Mouse (Mus musculus): ENCODE data around the gene Azi2. TPM values are rescaled to one million over a fixed set of nuclear protein-coding genes. Genes with fewer than 3 reads are reported as not detected.

Azi2 gene
- polyA plus RNA-seq, 1 experiment from 2014 or later: 67.0 TPM

DNA sequence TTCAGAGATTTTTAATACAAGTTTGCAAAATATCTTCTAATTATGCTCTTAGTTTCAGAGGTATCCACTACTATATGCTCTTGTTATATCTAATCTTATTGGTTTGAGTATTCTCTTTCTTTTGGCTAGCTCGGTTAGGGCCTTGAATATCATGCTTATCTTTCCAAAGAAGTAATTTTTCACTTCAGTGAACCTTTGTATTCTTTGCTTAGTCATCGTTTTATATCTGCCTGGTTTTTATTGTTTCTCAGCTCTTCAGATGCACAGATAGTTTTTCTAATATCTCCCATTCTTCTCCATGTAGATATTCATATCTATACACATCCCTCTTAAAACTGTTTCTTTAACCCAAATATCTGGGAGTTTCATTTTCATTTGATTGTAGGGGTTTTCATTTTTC lies 15.3 kb upstream of the Azi2 start:
- Histone ChIP-seq H3K9ac (ENCODE audit: low read depth, low read length) (no peak overlapping the region), H3K27ac (no peak overlapping the region), H3K9me3 (replicated peaks; ENCODE audit: low read length) (no peaks in the 10 kb centered on the region), H3K4me1 (replicated peaks; ENCODE audit: insufficient read depth, low read length) (no peaks in the 10 kb centered on the region), H3K4me2 (ENCODE audit: low read length) (no peak overlapping the region), H3K4me3 (replicated peaks; ENCODE audit: low read depth, low read length) (no peak overlapping the region), H3K36me3 (ENCODE audit: insufficient read depth, low read length) (no peaks in the 10 kb centered on the region), H3K27me3 (ENCODE audit: insufficient read depth, low read length) (no peaks in the 10 kb centered on the region)
- ATAC-seq (replicated peaks; ENCODE audit: low FRiP score, low read depth) (no peak), DNase-seq (ENCODE audit: low spot score) (no peak)
- no peak for TF ChIP-seq CTCF (IDR thresholded peaks at IDR 0.05; ENCODE audit: low read depth)
- 64% methylated on average over 2 of the region's 2 CpGs for WGBS

- H3K9me3 ChIP-seq (replicated peaks; ENCODE audit: low read length): no peaks in the 10 kb centered on the region
- WGBS: 32% methylated on average over 4 of the region's 4 CpGs
Observed at GRCm38 (mm10) chr9:118029490-118029889, 10.8 kb upstream of the Azi2 start.

GRCm38 (mm10) chr9:118030252-118030651 lies 10.0 kb upstream of the Azi2 start:
- Histone ChIP-seq H3K9ac (ENCODE audit: low read depth, low read length) (no peak overlapping the region), H3K36me3 (ENCODE audit: insufficient read depth, low read length) (no peaks in the 10 kb centered on the region), H3K9me3 (replicated peaks; ENCODE audit: low read length) (no peaks in the 10 kb centered on the region), H3K4me3 (replicated peaks; ENCODE audit: low read depth, low read length) (no peak overlapping the region), H3K27me3 (ENCODE audit: insufficient read depth, low read length) (no peaks in the 10 kb centered on the region), H3K4me1 (replicated peaks; ENCODE audit: insufficient read depth, low read length) (no peaks in the 10 kb centered on the region), H3K4me2 (ENCODE audit: low read length) (no peak overlapping the region), H3K27ac (no peak overlapping the region)
- TF ChIP-seq CTCF (IDR thresholded peaks at IDR 0.05; ENCODE audit: low read depth): no peak
- DNase-seq (ENCODE audit: low spot score) (no peak), ATAC-seq (replicated peaks; ENCODE audit: low FRiP score, low read depth) (no peak)
- WGBS: 96% methylated on average over 1 of the region's 1 CpGs

More at GRCm38 (mm10) chr9:118029490-118029889, 10.8 kb upstream of the Azi2 start:
- Histone ChIP-seq H3K27ac (no peak overlapping the region), H3K36me3 (ENCODE audit: insufficient read depth, low read length) (no peaks in the 10 kb centered on the region), H3K27me3 (ENCODE audit: insufficient read depth, low read length) (no peaks in the 10 kb centered on the region), H3K4me2 (ENCODE audit: low read length) (no peak overlapping the region), H3K9ac (ENCODE audit: low read depth, low read length) (no peak overlapping the region), H3K4me1 (replicated peaks; ENCODE audit: insufficient read depth, low read length) (no peaks in the 10 kb centered on the region), H3K4me3 (replicated peaks; ENCODE audit: low read depth, low read length) (no peak overlapping the region)
- ATAC-seq (replicated peaks; ENCODE audit: low FRiP score, low read depth) (no peak), DNase-seq (ENCODE audit: low spot score) (no peak)
- TF ChIP-seq CTCF (IDR thresholded peaks at IDR 0.05; ENCODE audit: low read depth): peak; percentile 12; the same call in 1 of the 2 replicates

DNA sequence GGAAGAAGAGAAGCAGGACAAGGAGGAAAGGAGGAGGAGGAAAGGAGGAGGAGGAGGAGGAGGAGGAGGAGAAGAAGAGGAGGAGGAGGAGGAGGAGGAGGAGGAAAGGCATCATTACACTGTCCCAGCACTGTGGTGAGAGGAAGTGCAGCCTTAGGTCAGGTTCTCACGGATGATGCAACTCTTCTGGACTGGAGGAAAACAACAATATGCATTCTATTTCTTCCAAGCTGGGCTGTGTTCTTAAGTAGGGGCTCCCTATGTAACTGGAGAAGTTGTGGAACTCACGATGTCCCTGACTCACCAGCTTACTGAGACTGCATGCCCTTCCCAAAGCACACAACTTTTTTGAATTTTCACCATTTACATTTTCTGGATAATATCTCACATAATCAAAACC lies 8.6 kb upstream of the Azi2 start:
- Histone ChIP-seq H3K27ac (no peak overlapping the region), H3K4me2 (ENCODE audit: low read length) (no peak overlapping the region), H3K27me3 (ENCODE audit: insufficient read depth, low read length) (no peaks in the 10 kb centered on the region), H3K9me3 (replicated peaks; ENCODE audit: low read length) (no peaks in the 10 kb centered on the region), H3K36me3 (ENCODE audit: insufficient read depth, low read length) (no peaks in the 10 kb centered on the region), H3K4me1 (replicated peaks; ENCODE audit: insufficient read depth, low read length) (no peaks in the 10 kb centered on the region), H3K4me3 (replicated peaks; ENCODE audit: low read depth, low read length) (no peak overlapping the region), H3K9ac (ENCODE audit: low read depth, low read length) (no peak overlapping the region)
- no peak for DNase-seq (ENCODE audit: low spot score)
- no peak for TF ChIP-seq CTCF (IDR thresholded peaks at IDR 0.05; ENCODE audit: low read depth)
- no peak for ATAC-seq (replicated peaks; ENCODE audit: low FRiP score, low read depth)
- WGBS: 26% methylated on average over 2 of the region's 2 CpGs

- Histone ChIP-seq H3K9me3 (replicated peaks; ENCODE audit: low read length) (no peaks in the 10 kb centered on the region), H3K4me3 (replicated peaks; ENCODE audit: low read depth, low read length) (no peak overlapping the region), H3K27ac (no peak overlapping the region), H3K9ac (ENCODE audit: low read depth, low read length) (no peak overlapping the region), H3K27me3 (ENCODE audit: insufficient read depth, low read length) (no peaks in the 10 kb centered on the region), H3K4me1 (replicated peaks; ENCODE audit: insufficient read depth, low read length) (no peaks in the 10 kb centered on the region), H3K36me3 (ENCODE audit: insufficient read depth, low read length) (no peaks in the 10 kb centered on the region), H3K4me2 (ENCODE audit: low read length) (no peak overlapping the region)
- TF ChIP-seq CTCF (IDR thresholded peaks at IDR 0.05; ENCODE audit: low read depth): no peak
- no peak for ATAC-seq (replicated peaks; ENCODE audit: low FRiP score, low read depth)
- no peak for DNase-seq (ENCODE audit: low spot score)
- 91% methylated on average over 3 of the region's 3 CpGs for WGBS
Observed at GRCm38 (mm10) chr9:118034990-118035389, 5.3 kb upstream of the Azi2 start.

DNA sequence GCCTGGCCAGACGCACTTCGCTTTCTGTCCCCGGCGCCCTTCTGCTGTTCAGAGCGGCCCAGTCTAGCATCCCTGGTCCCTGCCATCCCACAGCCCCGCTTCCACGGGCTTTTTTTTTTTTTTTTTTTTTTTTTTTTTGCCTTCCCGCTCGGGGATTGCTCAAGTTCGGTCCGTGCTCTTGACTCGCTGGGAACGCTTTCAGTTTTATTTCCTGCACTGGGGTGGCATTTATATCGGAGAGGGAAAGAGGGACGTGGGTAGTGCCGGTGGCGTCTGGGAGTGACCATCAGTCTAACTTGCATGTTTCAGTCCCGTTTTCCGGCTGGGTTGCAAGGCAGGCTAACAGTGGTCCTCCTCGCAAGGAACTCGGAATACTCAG lies 712 bp downstream of the Azi2 start:
- H3K4me1 ChIP-seq (replicated peaks; ENCODE audit: insufficient read depth, low read length): 0 out of 2 replicates have a peak, but pooled peaks cover 2% of the 10 kb centered on the region
- WGBS: under 1% methylated on average over 21 of the region's 21 CpGs
- H3K27ac ChIP-seq: peak overlapping the region; percentile 96
- H3K9ac ChIP-seq (ENCODE audit: low read depth, low read length): peak overlapping the region; percentile 82
- peak overlapping the region; percentile 71 for H3K4me2 ChIP-seq (ENCODE audit: low read length)
- TF ChIP-seq CTCF (IDR thresholded peaks at IDR 0.05; ENCODE audit: low read depth): no peak
- DNase-seq (ENCODE audit: low spot score) (peak; percentile 36), ATAC-seq (replicated peaks; ENCODE audit: low FRiP score, low read depth) (no peak)
- H3K9me3 ChIP-seq (replicated peaks; ENCODE audit: low read length): no peaks in the 10 kb centered on the region
- no peaks in the 10 kb centered on the region for H3K36me3 ChIP-seq (ENCODE audit: insufficient read depth, low read length)
- H3K4me3 ChIP-seq (replicated peaks; ENCODE audit: low read depth, low read length): peak overlapping the region; percentile 65
- no peaks in the 10 kb centered on the region for H3K27me3 ChIP-seq (ENCODE audit: insufficient read depth, low read length)

GRCm38 (mm10) chr9:118041646-118042045 lies 1.3 kb downstream of the Azi2 start:
- ATAC-seq (replicated peaks; ENCODE audit: low FRiP score, low read depth): no peak
- WGBS: 20% methylated on average over 5 of the region's 5 CpGs
- Histone ChIP-seq H3K4me2 (ENCODE audit: low read length) (peak overlapping the region; percentile 71), H3K9ac (ENCODE audit: low read depth, low read length) (peak overlapping the region; percentile 82; the same call in 1 of the 2 replicates), H3K4me3 (replicated peaks; ENCODE audit: low read depth, low read length) (peak overlapping the region; percentile 65), H3K4me1 (replicated peaks; ENCODE audit: insufficient read depth, low read length) (0 out of 2 replicates have a peak, but pooled peaks cover 2% of the 10 kb centered on the region), H3K27me3 (ENCODE audit: insufficient read depth, low read length) (no peaks in the 10 kb centered on the region), H3K9me3 (replicated peaks; ENCODE audit: low read length) (no peaks in the 10 kb centered on the region), H3K36me3 (ENCODE audit: insufficient read depth, low read length) (no peaks in the 10 kb centered on the region), H3K27ac (no peak overlapping the region)
- peak; percentile 31 for DNase-seq (ENCODE audit: low spot score)
- no peak for TF ChIP-seq CTCF (IDR thresholded peaks at IDR 0.05; ENCODE audit: low read depth)

Measured in kidney, postnatal 0 days (tissue).